Mouse (Mus musculus) E14TG2a.4 (cell line): ENCODE measurements around the gene 4933430I17Rik.

Experiments
- CTCF ChIP-seq: conservative IDR thresholded peaks from 2 replicates; pipeline ENCODE4 v1.5.1; 2014; ENCODE audit warnings: low read length
- NANOG ChIP-seq: IDR thresholded peaks from 2 replicates; pipeline ENCODE4 v1.6.1; 2014; ENCODE audit warnings: borderline replicate concordance, low read length, mixed read lengths

GRCm38 (mm10) chr4:62480709-62481605 lies 44.2 kb upstream of the 4933430I17Rik start:
- TF ChIP-seq CTCF (no peak), NANOG (no peak)
